Mouse (Mus musculus): ENCODE measurements around the gene Myl7. TPM values are rescaled to one million over a fixed set of nuclear protein-coding genes. Genes with fewer than 3 reads are reported as not detected.

The Myl7 gene
- polyA plus RNA-seq, 1 experiment: 68.0 TPM

DNA sequence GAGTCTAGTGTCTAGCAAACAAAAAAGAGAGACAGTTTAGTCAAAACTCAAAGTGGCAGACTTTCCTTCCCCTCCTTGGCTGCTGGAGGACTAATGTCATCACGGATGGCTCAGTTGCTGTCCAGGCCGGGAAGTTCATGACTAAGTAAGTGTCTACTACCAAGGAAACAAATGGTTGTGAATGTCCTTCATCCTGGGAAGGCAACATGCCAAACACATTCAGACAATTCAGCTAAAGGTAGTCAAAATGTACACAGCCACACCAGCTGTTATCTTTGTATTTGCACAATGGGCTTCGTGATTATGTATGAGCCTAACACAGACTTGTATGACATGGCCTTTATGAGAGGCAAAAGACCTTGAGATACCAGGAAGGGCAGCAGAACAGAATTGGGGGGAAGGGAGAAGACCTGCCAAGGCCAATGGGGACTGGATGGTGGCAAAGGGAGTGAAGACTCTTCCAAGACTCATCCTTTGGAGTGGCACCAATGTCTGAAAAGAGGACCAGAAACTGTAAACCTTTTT lies 28.2 kb upstream of the Myl7 start:
- DNase-seq: no peak
- no peak overlapping the region for H3K27ac ChIP-seq (ENCODE audit: control insufficient read depth, insufficient read depth, low read length)
- no peaks in the 10 kb centered on the region for H3K4me1 ChIP-seq (replicated peaks; ENCODE audit: control insufficient read depth, insufficient read depth, low read length)
- no peak overlapping the region for H3K4me3 ChIP-seq (ENCODE audit: control insufficient read depth, insufficient read depth, low read length)
- H3K36me3 ChIP-seq (ENCODE audit: control insufficient read depth, insufficient read depth, low read length): no peaks in the 10 kb centered on the region
- 93% methylated on average over 3 of the region's 3 CpGs for WGBS
- TF ChIP-seq POLR2A (IDR thresholded peaks at IDR 0.05; ENCODE audit: control insufficient read depth, extremely low read depth, insufficient read depth, low read length, poor library complexity) (no peak), CTCF (IDR thresholded peaks at IDR 0.05; ENCODE audit: borderline replicate concordance, control insufficient read depth, extremely low read depth, insufficient read depth, low read length, poor library complexity) (no peak)
- H3K27me3 ChIP-seq (ENCODE audit: control insufficient read depth, insufficient read depth, low read length): no peaks in the 10 kb centered on the region

- no peak for DNase-seq
- Histone ChIP-seq H3K27ac (ENCODE audit: control insufficient read depth, insufficient read depth, low read length) (no peak overlapping the region), H3K27me3 (ENCODE audit: control insufficient read depth, insufficient read depth, low read length) (no peaks in the 10 kb centered on the region), H3K36me3 (ENCODE audit: control insufficient read depth, insufficient read depth, low read length) (no peaks in the 10 kb centered on the region), H3K4me3 (ENCODE audit: control insufficient read depth, insufficient read depth, low read length) (no peak overlapping the region), H3K4me1 (replicated peaks; ENCODE audit: control insufficient read depth, insufficient read depth, low read length) (peaks cover 6% of the 10 kb centered on the region; the same call in 1 of the 2 replicates)
- TF ChIP-seq POLR2A (IDR thresholded peaks at IDR 0.05; ENCODE audit: control insufficient read depth, extremely low read depth, insufficient read depth, low read length, poor library complexity) (no peak), CTCF (IDR thresholded peaks at IDR 0.05; ENCODE audit: borderline replicate concordance, control insufficient read depth, extremely low read depth, insufficient read depth, low read length, poor library complexity) (no peak)
- WGBS: 86% methylated on average over 8 of the region's 8 CpGs
These were observed 26.1 kb upstream of the Myl7 start for GRCm38 (mm10) chr11:5924699-5925098.

DNA sequence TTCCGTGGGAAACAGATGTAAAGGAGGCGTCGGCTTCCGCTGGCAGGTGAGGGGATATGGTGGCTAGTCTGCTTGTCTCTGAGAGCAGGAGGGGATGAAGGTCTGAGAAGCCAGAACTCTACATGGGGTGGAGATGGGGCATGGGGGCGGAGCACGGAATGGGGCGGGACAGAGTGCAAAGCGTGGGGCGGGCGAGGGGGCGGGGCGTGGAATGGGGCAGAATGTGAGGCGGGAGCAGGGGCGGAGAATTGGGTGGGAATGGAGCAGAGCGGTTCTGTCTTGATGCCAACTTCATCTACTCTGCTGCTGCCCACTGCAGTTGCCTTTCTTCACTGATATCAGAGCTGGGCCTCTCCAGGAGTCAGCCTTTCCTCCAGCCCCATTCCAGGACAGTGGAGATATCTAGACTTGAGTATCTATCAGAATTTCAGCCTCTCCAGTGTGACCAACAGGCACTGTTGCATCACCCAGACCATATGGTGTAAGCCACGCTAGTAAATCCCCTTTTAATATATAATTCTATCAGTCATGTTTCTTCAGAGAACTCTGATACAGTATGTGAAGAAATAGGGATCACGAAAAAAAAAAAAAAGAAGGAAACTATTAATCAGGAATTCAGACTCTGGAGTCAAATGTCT lies 21.9 kb upstream of the Myl7 start:
- peaks cover 8% of the 10 kb centered on the region; the same call in 1 of the 2 replicates for H3K4me1 ChIP-seq (replicated peaks; ENCODE audit: control insufficient read depth, insufficient read depth, low read length)
- TF ChIP-seq CTCF (IDR thresholded peaks at IDR 0.05; ENCODE audit: borderline replicate concordance, control insufficient read depth, extremely low read depth, insufficient read depth, low read length, poor library complexity) (no peak), POLR2A (IDR thresholded peaks at IDR 0.05; ENCODE audit: control insufficient read depth, extremely low read depth, insufficient read depth, low read length, poor library complexity) (no peak)
- H3K27ac ChIP-seq (ENCODE audit: control insufficient read depth, insufficient read depth, low read length): no peak overlapping the region
- no peaks in the 10 kb centered on the region for H3K27me3 ChIP-seq (ENCODE audit: control insufficient read depth, insufficient read depth, low read length)
- no peaks in the 10 kb centered on the region for H3K36me3 ChIP-seq (ENCODE audit: control insufficient read depth, insufficient read depth, low read length)
- DNase-seq: peak; percentile 4
- 54% methylated on average over 17 of the region's 17 CpGs for WGBS
- H3K4me3 ChIP-seq (ENCODE audit: control insufficient read depth, insufficient read depth, low read length): no peak overlapping the region

DNA sequence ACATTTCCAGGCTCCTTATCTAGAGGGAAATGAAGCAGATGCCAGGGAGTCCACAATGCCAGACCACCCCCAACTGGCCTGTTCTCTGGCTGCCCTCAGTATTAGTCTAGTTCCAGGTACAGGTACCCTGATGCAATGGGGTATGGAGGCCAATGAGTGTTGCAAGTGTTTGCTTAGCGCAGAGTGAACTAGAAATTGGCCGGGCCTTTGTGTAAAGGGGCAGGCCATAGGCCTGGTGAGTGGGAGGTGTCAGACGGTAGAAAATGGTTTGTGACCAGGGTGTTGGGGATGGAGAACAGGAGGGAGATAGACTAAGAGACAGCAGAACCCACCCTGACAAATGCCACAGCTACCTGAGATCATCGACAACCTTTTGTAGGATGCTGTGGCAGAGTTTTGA lies 21.0 kb upstream of the Myl7 start:
- no peak for TF ChIP-seq POLR2A (IDR thresholded peaks at IDR 0.05; ENCODE audit: control insufficient read depth, extremely low read depth, insufficient read depth, low read length, poor library complexity)
- no peak for TF ChIP-seq CTCF (IDR thresholded peaks at IDR 0.05; ENCODE audit: borderline replicate concordance, control insufficient read depth, extremely low read depth, insufficient read depth, low read length, poor library complexity)
- H3K4me3 ChIP-seq (ENCODE audit: control insufficient read depth, insufficient read depth, low read length): no peak overlapping the region
- H3K4me1 ChIP-seq (replicated peaks; ENCODE audit: control insufficient read depth, insufficient read depth, low read length): peaks cover 8% of the 10 kb centered on the region; the same call in 1 of the 2 replicates
- no peaks in the 10 kb centered on the region for H3K36me3 ChIP-seq (ENCODE audit: control insufficient read depth, insufficient read depth, low read length)
- WGBS: 98% methylated on average over 4 of the region's 4 CpGs
- no peaks in the 10 kb centered on the region for H3K27me3 ChIP-seq (ENCODE audit: control insufficient read depth, insufficient read depth, low read length)
- no peak overlapping the region for H3K27ac ChIP-seq (ENCODE audit: control insufficient read depth, insufficient read depth, low read length)
- DNase-seq: no peak

DNA sequence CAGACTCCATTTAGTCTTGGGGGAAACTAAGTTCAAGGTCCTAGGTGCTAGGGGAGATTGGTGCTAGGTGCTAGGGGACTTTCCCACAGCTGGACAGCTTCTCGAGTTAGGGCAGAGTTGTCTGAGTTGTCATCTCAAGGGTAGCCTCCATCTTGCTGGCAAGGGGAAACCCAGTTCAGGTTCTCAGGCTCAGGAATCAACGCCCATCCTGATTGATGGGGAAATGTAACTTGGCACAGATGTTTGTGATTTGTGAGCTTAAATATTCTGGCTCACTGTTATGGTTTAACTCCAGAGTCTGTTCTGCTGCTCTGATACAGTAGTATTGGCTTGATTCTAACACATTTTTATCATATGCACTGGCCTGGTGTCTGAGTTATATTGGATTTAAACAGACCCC lies 19.5 kb upstream of the Myl7 start:
- peaks cover 8% of the 10 kb centered on the region; the same call in 1 of the 2 replicates for H3K4me1 ChIP-seq (replicated peaks; ENCODE audit: control insufficient read depth, insufficient read depth, low read length)
- TF ChIP-seq POLR2A (IDR thresholded peaks at IDR 0.05; ENCODE audit: control insufficient read depth, extremely low read depth, insufficient read depth, low read length, poor library complexity) (no peak), CTCF (IDR thresholded peaks at IDR 0.05; ENCODE audit: borderline replicate concordance, control insufficient read depth, extremely low read depth, insufficient read depth, low read length, poor library complexity) (no peak)
- 84% methylated on average over 2 of the region's 2 CpGs for WGBS
- H3K4me3 ChIP-seq (ENCODE audit: control insufficient read depth, insufficient read depth, low read length): no peak overlapping the region
- no peak overlapping the region for H3K27ac ChIP-seq (ENCODE audit: control insufficient read depth, insufficient read depth, low read length)
- no peaks in the 10 kb centered on the region for H3K27me3 ChIP-seq (ENCODE audit: control insufficient read depth, insufficient read depth, low read length)
- DNase-seq: no peak
- no peaks in the 10 kb centered on the region for H3K36me3 ChIP-seq (ENCODE audit: control insufficient read depth, insufficient read depth, low read length)

- no peak overlapping the region for H3K27ac ChIP-seq (ENCODE audit: control insufficient read depth, insufficient read depth, low read length)
- no peak for TF ChIP-seq CTCF (IDR thresholded peaks at IDR 0.05; ENCODE audit: borderline replicate concordance, control insufficient read depth, extremely low read depth, insufficient read depth, low read length, poor library complexity)
- TF ChIP-seq POLR2A (IDR thresholded peaks at IDR 0.05; ENCODE audit: control insufficient read depth, extremely low read depth, insufficient read depth, low read length, poor library complexity): no peak
- H3K4me3 ChIP-seq (ENCODE audit: control insufficient read depth, insufficient read depth, low read length): no peak overlapping the region
- no peak for DNase-seq
- WGBS: 90% methylated on average over 8 of the region's 8 CpGs
- H3K36me3 ChIP-seq (ENCODE audit: control insufficient read depth, insufficient read depth, low read length): no peaks in the 10 kb centered on the region
- no peaks in the 10 kb centered on the region for H3K27me3 ChIP-seq (ENCODE audit: control insufficient read depth, insufficient read depth, low read length)
- peaks cover 8% of the 10 kb centered on the region; the same call in 1 of the 2 replicates for H3K4me1 ChIP-seq (replicated peaks; ENCODE audit: control insufficient read depth, insufficient read depth, low read length)
These were observed 17.6 kb upstream of the Myl7 start for GRCm38 (mm10) chr11:5916178-5916548.
